9 mouse cellular contexts compared by ENCODE assay signal in the genomic region with DNA sequence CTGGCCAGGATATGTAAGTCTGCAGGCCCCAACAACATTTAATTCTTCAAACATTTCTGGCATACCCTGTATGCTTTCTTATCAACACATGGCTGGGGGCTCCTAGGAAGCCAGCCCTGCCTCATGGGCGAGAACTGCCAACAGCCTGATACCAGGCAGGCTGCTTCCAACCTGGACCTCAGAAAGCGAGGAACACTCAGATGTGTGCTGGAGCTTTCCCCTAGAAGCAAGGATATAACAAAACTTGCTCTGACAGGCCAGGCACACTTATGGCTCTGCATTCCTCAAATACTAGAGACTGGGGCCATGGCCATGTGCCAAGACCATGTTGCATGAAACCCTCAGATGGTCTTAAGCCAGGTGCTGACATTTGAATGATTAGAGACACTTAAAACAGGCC.
DNase-seq lines count a peak whose midpoint lies in the region; ATAC-seq lines count a peak whose summit lies in the region.
"Had no signal": no experiment of that assay in that cellular context is flagged by ENCODE, and none has a peak within 500 bp of the region (broad histone marks: within the 10 kb centered on the region; RNA-seq: fewer than 3 reads in every experiment).

No protein-coding gene starts in this region.

- peak overlapping the region; percentile 49 for H3K4me2 ChIP-seq in heart, embryonic 12.5 days
- peak overlapping the region; percentile 52 for H3K4me2 ChIP-seq in heart, embryonic 16.5 days (ENCODE audit: low read depth, low read length)

- no peaks in the 10 kb centered on the region for H3K36me3 ChIP-seq in heart, embryonic 12.5 days
- no peaks in the 10 kb centered on the region for H3K36me3 ChIP-seq in heart, embryonic 16.5 days (ENCODE audit: control insufficient read depth, insufficient read depth)
- H3K36me3 ChIP-seq: G1E had no signal

- no peaks in the 10 kb centered on the region for H3K27me3 ChIP-seq in heart, embryonic 12.5 days (replicated peaks)
- H3K27me3 ChIP-seq in heart, embryonic 16.5 days (ENCODE audit: control insufficient read depth, insufficient read depth, low read length) = no peaks in the 10 kb centered on the region

- DNase-seq in heart, adult 11 months = no peak
- peak; percentile 30 to 31 for DNase-seq in right cerebral cortex, postnatal 10 days (ENCODE audit: low spot score in 2 of 2)
- DNase-seq in right cerebral cortex, postnatal 25 days = no peak
- peak; percentile 21 for DNase-seq in mesoderm, embryonic 11.5 days (ENCODE audit: low read depth, low spot score)
- DNase-seq in urinary bladder, postnatal 4 days (ENCODE audit: low spot score in 2 of 2) = no peak

- no peak overlapping the region for H3K4me3 ChIP-seq in heart, embryonic 12.5 days
- no peak overlapping the region for H3K4me3 ChIP-seq in heart, embryonic 16.5 days (ENCODE audit: low read length)

- peak; percentile 58 for ATAC-seq in heart, embryonic 12.5 days (ENCODE audit: insufficient number of reproducible peaks, low FRiP score)
- ATAC-seq in heart, embryonic 16.5 days (replicated peaks; ENCODE audit: extremely low read depth, insufficient read depth, low FRiP score) = peak; percentile 85
- no peak for ATAC-seq in erythroid progenitor cell, adult 5-6 weeks (replicated peaks; ENCODE audit: low FRiP score, poor library complexity, severe bottlenecking)

- H3K9ac ChIP-seq in heart, embryonic 12.5 days = no peak overlapping the region
- H3K9ac ChIP-seq in heart, embryonic 16.5 days (ENCODE audit: low read length) = no peak overlapping the region; the same call in 1 of the 2 replicates

- H3K9me3 ChIP-seq in heart, embryonic 12.5 days (replicated peaks) = peaks cover 2% of the 10 kb centered on the region; the same call in 1 of the 2 replicates
- H3K9me3 ChIP-seq in heart, embryonic 16.5 days (replicated peaks; ENCODE audit: control insufficient read depth, low read length) = no peaks in the 10 kb centered on the region
- H3K9me3 ChIP-seq: G1E had no signal

- peaks cover 41% of the 10 kb centered on the region for H3K4me1 ChIP-seq in heart, embryonic 12.5 days (replicated peaks)
- H3K4me1 ChIP-seq in heart, embryonic 16.5 days (ENCODE audit: control insufficient read depth, insufficient read depth, low read length) = peaks cover 34% of the 10 kb centered on the region

- WGBS in heart, embryonic 12.5 days = 11% methylated on average over 2 of the region's 2 CpGs
- 25% methylated on average over 2 of the region's 2 CpGs for WGBS in heart, embryonic 16.5 days

- peak overlapping the region; percentile 95 for H3K27ac ChIP-seq in heart, embryonic 12.5 days (ENCODE audit: poor library complexity, severe bottlenecking)
- H3K27ac ChIP-seq in heart, embryonic 16.5 days (ENCODE audit: low read length) = peak overlapping the region; percentile 95

Comparison
In these comparisons a context has a peak if more than half of its experiments do, and no peak if none do; other contexts are left out.
1. DNase-seq: peak in right cerebral cortex, postnatal 10 days (2 of 2) and mesoderm, embryonic 11.5 days (single experiment); none in heart, adult 11 months (single experiment), right cerebral cortex, postnatal 25 days (single experiment) and urinary bladder, postnatal 4 days (0 of 2).